Mouse (Mus musculus): ENCODE data around the gene Ubp1.
"Not testable (repeated sequence)": the region's sequence is repeated elsewhere in the genome, so short reads cannot be mapped to it uniquely, and the experiment has no call there.

The Ubp1 gene

GRCm38 (mm10) chr9:113930534-113931374 is at the start of gene Ubp1:
Ubp1 (plus strand) TSS chr9:113930934.
- in situ Hi-C loops (cut with MboI) = no loop called here

- in situ Hi-C loops (cut with MboI) = no loop called here
Measured at GRCm38 (mm10) chr9:113894903-113895302, 35.8 kb upstream of the Ubp1 start.

GRCm38 (mm10) chr9:113903136-113903535 is 27.6 kb upstream of the Ubp1 start:
- in situ Hi-C loops (cut with MboI) = no loop called here

- in situ Hi-C loops (cut with MboI) = not testable (repeated sequence)
Measured at GRCm38 (mm10) chr9:113904315-113904714, 26.4 kb upstream of the Ubp1 start.

- in situ Hi-C loops (cut with MboI) = no loop called here
Measured at GRCm38 (mm10) chr9:113915789-113916188, 14.9 kb upstream of the Ubp1 start.

GRCm38 (mm10) chr9:113922677-113923076 is 8.1 kb upstream of the Ubp1 start:
- in situ Hi-C loops (cut with MboI) = no loop called here

GRCm38 (mm10) chr9:113924883-113925282 is 5.9 kb upstream of the Ubp1 start:
- in situ Hi-C loops (cut with MboI) = no loop called here

- in situ Hi-C loops (cut with MboI) = no loop called here
Measured at GRCm38 (mm10) chr9:113928591-113928990, 2.1 kb upstream of the Ubp1 start.

- in situ Hi-C loops (cut with MboI) = no loop called here
Measured at GRCm38 (mm10) chr9:113929676-113930075, 1.1 kb upstream of the Ubp1 start.

GRCm38 (mm10) chr9:113931375-113932099 is 803 bp downstream of the Ubp1 start:
- in situ Hi-C loops (cut with MboI) = no loop called here

GRCm38 (mm10) chr9:113932100-113932470 is 1.4 kb downstream of the Ubp1 start:
- in situ Hi-C loops (cut with MboI) = no loop called here

- in situ Hi-C loops (cut with MboI) = no loop called here
Measured at GRCm38 (mm10) chr9:113932501-113932900, 1.8 kb downstream of the Ubp1 start.

GRCm38 (mm10) chr9:113935638-113936037 is 4.9 kb downstream of the Ubp1 start:
- in situ Hi-C loops (cut with MboI) = no loop called here

- in situ Hi-C loops (cut with MboI) = no loop called here
Measured at GRCm38 (mm10) chr9:113939063-113939850, 8.5 kb downstream of the Ubp1 start.

- in situ Hi-C loops (cut with MboI) = no loop called here
Measured at GRCm38 (mm10) chr9:113941103-113941805, 10.5 kb downstream of the Ubp1 start.

- in situ Hi-C loops (cut with MboI) = no loop called here
Measured at GRCm38 (mm10) chr9:113943372-113943771, 12.6 kb downstream of the Ubp1 start.

- in situ Hi-C loops (cut with MboI) = no loop called here
Measured at GRCm38 (mm10) chr9:113947216-113947615, 16.5 kb downstream of the Ubp1 start.

GRCm38 (mm10) chr9:113957777-113958176 is 27.0 kb downstream of the Ubp1 start:
- in situ Hi-C loops (cut with MboI) = no loop called here

GRCm38 (mm10) chr9:113963718-113964117 is 33.0 kb downstream of the Ubp1 start:
- in situ Hi-C loops (cut with MboI) = no loop called here

- in situ Hi-C loops (cut with MboI) = no loop called here
Measured at GRCm38 (mm10) chr9:113964415-113964814, 33.7 kb downstream of the Ubp1 start.

GRCm38 (mm10) chr9:113966838-113967237 is 36.1 kb downstream of the Ubp1 start:
- in situ Hi-C loops (cut with MboI) = no loop called here

GRCm38 (mm10) chr9:113968967-113969366 is 38.2 kb downstream of the Ubp1 start:
- in situ Hi-C loops (cut with MboI) = no loop called here
